Mouse (Mus musculus) forebrain, embryonic 12.5 days (tissue): ENCODE results near the gene Hs3st3b1. TPM values are rescaled to one million over a fixed set of nuclear protein-coding genes. Genes with fewer than 3 reads are reported as not detected.

Experiments
- ATAC-seq: fragments of 200-750 bp; cut with Nextera tagmentation; 2 replicates; pipeline ENCODE4 v1.8.0; 2017; ENCODE audit warnings: moderate TSS enrichment; ENCODE audit not compliant: low FRiP score
- H3K27ac ChIP-seq: fragments of 300-500 bp; sonication (generic); 2 replicates; pipeline ENCODE4 v1.5.1; 2016; ENCODE audit warnings: mild to moderate bottlenecking
- H3K27me3 ChIP-seq: fragments of 300-500 bp; sonication (generic); 2 replicates; pipeline ENCODE4 v1.6.1; 2016; ENCODE audit warnings: mild to moderate bottlenecking
- H3K36me3 ChIP-seq: fragments of 300-500 bp; sonication (generic); replicated peaks from 2 replicates; pipeline ENCODE4 v1.6.1; 2016; ENCODE audit warnings: mild to moderate bottlenecking
- H3K4me1 ChIP-seq: fragments of 300-500 bp; sonication (generic); 2 replicates; pipeline ENCODE4 v1.6.1; 2016
- H3K4me2 ChIP-seq: fragments of 300-500 bp; sonication (generic); 2 replicates; pipeline ENCODE4 v1.6.1; 2016; ENCODE audit warnings: mild to moderate bottlenecking, moderate library complexity
- H3K4me3 ChIP-seq: fragments of 300-500 bp; sonication (generic); replicated peaks from 2 replicates; pipeline ENCODE4 v1.5.1; 2016; ENCODE audit warnings: mild to moderate bottlenecking
- H3K9ac ChIP-seq: fragments of 300-500 bp; sonication (generic); 2 replicates; pipeline ENCODE4 v1.6.1; 2016; ENCODE audit warnings: mild to moderate bottlenecking
- H3K9me3 ChIP-seq: fragments of 300-500 bp; sonication (generic); 2 replicates; pipeline ENCODE4 v1.6.1; 2016
- WGBS: fragments of 180-500 bp; shearing (Covaris S2); methylation state at CpG from one replicate; pipeline ENCODE4 v1.1.7; 2016; 5-methylcytosine and 5-hydroxymethylcytosine counted together
- polyA plus RNA-seq: library from polyadenylated mRNA; unstranded; fragments of >200 nt; fragmentation: Nextera tagmentation; extraction: Ambion mirVana; gene quantifications from 2 replicates; pipeline ENCODE4 v1.2.1, GENCODE M21; 2016

Gene Hs3st3b1
- polyA plus RNA-seq, 1 experiment from 2014 or later: 8.8 TPM

DNA sequence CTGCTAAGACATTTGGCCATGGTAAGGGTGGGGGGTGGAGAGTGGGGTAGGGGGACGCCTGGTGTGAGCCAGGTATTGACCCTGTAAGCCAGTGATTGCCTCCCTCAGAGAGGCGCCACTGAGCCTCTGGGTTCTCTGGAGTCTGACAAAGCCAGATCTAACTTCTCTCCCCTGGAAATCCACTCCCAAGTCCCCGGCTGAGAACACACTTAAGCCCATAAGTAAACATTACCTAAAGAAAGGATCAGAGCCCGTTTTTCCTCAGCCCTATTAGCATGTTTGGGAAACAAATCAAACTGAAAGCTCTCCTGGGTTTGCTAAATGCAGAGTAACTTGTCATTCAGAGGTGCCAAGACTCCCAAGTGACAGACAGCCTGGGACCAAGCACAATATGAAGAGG, 17.3 kb downstream of the Hs3st3b1 start:
- Histone ChIP-seq H3K9me3 (no peaks in the 10 kb centered on the region), H3K4me2 (no peak overlapping the region), H3K9ac (no peak overlapping the region), H3K4me3 (no peak overlapping the region), H3K27ac (no peak overlapping the region), H3K4me1 (peaks cover 51% of the 10 kb centered on the region), H3K27me3 (peaks cover 45% of the 10 kb centered on the region), H3K36me3 (no peaks in the 10 kb centered on the region)
- WGBS: 18% methylated on average over 4 of the region's 4 CpGs
- no peak for ATAC-seq

DNA sequence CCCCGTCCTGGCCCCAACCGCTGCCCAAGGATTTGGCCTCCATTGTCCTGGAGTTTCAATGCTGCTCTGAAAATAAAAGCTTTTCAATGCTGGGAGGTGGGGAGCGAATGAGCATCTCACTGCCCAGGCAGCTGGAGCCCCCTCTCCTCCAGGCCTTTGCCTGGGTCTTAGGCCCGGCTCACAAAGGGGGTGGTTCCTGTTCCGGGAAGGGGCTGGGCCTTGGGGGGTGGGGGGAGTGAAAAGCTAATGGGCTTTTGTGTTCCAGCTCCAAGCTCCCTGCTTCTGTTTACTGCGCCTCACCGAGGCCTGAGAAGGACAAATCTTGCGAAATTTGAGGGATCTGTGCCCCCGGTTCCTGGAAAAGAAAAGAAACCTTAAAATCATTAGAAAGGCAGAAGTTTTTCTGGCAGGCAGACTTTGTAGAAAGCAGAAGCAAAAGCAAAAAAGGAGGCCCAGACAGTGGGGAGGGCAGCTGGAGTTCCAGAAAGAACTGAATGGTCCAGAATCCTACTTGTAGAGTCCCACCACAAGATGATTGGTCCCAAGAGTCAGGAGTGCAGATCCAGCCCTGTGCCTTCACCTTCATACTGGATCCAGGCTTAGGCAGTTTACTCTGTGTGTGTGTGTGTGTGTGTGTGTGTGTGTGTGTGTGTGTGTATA, 23.5 kb downstream of the Hs3st3b1 start:
- Histone ChIP-seq H3K9ac (no peak overlapping the region), H3K36me3 (no peaks in the 10 kb centered on the region), H3K9me3 (no peaks in the 10 kb centered on the region), H3K4me2 (no peak overlapping the region), H3K27ac (peak overlapping the region; percentile 71), H3K4me1 (peaks cover 60% of the 10 kb centered on the region), H3K27me3 (peaks cover 55% of the 10 kb centered on the region), H3K4me3 (no peak overlapping the region)
- ATAC-seq: peak; percentile 89
- WGBS: 3% methylated on average over 9 of the region's 9 CpGs

DNA sequence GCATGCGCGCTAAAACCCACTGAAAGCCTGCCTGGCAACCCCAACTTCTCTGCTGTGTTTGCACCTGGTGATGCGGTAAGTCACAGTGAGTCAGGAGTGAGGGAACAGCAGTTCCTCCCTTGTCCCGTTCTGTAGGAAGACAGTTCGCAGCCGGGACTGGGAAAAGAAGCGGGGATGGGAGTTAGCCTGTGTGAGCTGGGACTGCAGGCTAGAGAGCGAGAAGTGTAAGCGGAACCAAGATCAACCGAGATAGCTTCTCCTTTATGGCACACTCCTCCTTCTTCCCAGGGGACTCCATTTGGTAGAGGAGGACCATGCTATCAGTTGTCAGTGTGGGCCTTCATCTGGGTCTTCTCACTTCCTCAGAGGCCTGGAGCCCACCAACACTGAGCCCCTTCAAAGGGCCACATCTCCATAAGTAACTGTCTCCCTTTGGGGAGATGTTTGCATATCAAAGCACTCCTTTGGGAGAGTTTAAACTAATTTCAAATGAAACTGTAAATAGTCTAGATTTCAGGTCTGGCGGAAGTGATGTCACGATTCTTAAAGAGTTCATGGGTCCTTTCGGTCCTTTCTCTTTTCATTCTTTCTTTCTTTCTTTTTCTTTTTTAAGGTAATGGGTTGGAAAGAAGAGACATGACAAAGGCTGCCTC, 24.1 kb downstream of the Hs3st3b1 start:
- WGBS: 23% methylated on average over 13 of the region's 13 CpGs
- no peak overlapping the region for H3K4me3 ChIP-seq

DNA sequence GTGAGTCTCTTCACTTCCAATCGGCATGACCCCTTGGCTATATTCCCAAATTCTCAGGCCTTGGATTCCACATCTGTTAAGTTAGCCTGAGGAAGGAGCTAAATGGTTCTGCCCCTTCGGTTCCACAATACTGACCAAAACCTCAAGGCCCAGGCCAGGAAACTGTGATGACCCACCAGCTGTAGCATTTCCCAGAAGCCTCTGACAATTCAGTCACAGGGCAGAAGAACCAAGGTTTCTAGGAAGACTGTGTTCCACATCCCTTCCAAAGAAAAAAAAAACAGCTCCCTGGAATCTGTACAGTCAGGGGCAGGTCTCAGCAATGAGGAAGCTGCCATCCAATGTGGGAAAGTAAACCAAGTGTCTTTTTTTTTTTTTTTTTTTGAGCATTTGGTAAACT, 25.1 kb downstream of the Hs3st3b1 start:
- H3K9ac ChIP-seq: no peak overlapping the region
- no peak overlapping the region for H3K27ac ChIP-seq
- no peak for ATAC-seq
- H3K4me2 ChIP-seq: no peak overlapping the region
- WGBS: 91% methylated on average over 2 of the region's 2 CpGs
- H3K4me3 ChIP-seq: no peak overlapping the region
- H3K27me3 ChIP-seq: peaks cover 53% of the 10 kb centered on the region
- no peaks in the 10 kb centered on the region for H3K9me3 ChIP-seq
- H3K36me3 ChIP-seq: no peaks in the 10 kb centered on the region
- peaks cover 69% of the 10 kb centered on the region for H3K4me1 ChIP-seq

More for the DNA sequence above, 24.1 kb downstream of the Hs3st3b1 start:
- Histone ChIP-seq H3K27me3 (peaks cover 52% of the 10 kb centered on the region), H3K4me1 (peaks cover 66% of the 10 kb centered on the region), H3K9me3 (no peaks in the 10 kb centered on the region), H3K36me3 (no peaks in the 10 kb centered on the region), H3K9ac (no peak overlapping the region), H3K27ac (peak overlapping the region; percentile 71), H3K4me2 (no peak overlapping the region)
- ATAC-seq: no peak

DNA sequence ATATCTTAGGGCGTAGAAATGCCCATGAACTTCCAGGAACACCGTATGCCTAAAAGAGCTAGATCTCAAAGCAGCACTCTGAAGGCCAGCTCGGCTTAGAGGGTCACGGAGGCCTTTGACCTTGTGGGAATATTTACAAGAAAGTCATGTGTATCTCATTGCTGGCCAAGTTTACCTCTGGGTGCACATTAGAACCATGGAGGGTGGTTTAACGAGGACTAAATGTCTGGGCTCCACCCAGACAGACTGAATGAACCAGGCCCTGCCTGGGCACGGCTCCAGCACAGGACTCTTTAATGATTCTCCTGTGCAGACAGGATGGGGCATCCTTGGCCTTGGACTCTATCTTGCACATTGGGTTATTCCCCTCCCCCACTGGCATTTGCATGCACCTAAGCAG, 27.9 kb downstream of the Hs3st3b1 start:
- ATAC-seq: no peak
- H3K27me3 ChIP-seq: peaks cover 61% of the 10 kb centered on the region
- no peaks in the 10 kb centered on the region for H3K36me3 ChIP-seq
- peaks cover 42% of the 10 kb centered on the region for H3K4me1 ChIP-seq
- no peak overlapping the region for H3K27ac ChIP-seq
- H3K4me2 ChIP-seq: no peak overlapping the region
- no peak overlapping the region for H3K9ac ChIP-seq
- WGBS: 63% methylated on average over 6 of the region's 6 CpGs
- H3K9me3 ChIP-seq: no peaks in the 10 kb centered on the region
- no peak overlapping the region for H3K4me3 ChIP-seq

DNA sequence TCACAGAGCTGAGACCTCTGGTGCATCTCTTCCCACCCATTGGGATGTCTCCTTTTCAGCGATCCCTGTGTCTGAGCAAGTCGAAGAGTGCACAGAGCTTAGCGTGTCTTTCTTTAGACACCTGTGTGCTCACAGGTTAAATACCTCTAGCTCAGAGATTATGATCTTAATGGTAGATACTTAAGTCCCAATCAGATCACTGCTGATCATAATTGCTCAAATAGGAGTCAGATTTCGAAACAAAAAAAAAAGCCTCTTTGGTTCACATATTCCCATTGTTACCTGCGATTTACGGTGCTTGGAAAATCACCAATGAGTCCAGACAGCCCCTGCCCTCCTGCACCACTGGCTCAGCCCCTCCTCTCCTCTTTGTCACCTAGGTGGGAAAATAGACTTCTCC, 28.5 kb downstream of the Hs3st3b1 start:
- Histone ChIP-seq H3K36me3 (no peaks in the 10 kb centered on the region), H3K4me3 (no peak overlapping the region), H3K4me2 (no peak overlapping the region), H3K27ac (no peak overlapping the region), H3K27me3 (peaks cover 64% of the 10 kb centered on the region), H3K4me1 (peaks cover 36% of the 10 kb centered on the region), H3K9me3 (no peaks in the 10 kb centered on the region), H3K9ac (no peak overlapping the region)
- ATAC-seq: no peak
- WGBS: 51% methylated on average over 6 of the region's 6 CpGs

DNA sequence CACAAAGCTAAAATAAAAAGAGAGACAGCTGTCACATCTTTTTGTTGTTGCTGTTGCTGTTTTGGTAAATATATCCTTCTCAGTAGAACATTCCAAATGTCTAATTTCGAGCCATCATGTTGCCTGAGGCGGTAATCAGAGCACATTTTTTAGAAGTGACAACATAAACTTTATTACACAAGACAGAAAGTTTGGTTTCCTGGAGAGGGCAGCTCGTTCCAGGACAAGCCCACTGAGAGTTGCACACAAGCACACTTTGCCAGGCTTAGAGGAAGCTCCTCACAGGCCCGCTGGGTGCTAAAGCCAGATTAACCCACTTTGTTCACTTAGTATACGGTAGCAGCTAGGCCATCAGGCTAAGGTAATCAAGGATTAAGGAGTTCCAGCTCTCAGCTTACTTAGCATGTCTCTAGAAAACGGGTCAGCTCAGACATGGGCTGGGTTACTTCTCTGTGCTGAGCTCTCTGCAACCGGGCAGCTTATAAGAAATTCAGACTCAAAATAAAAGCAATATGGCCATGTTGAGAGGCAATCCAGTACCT, 30.5 kb downstream of the Hs3st3b1 start:
- Histone ChIP-seq H3K4me1 (peaks cover 24% of the 10 kb centered on the region), H3K4me2 (no peak overlapping the region), H3K9me3 (no peaks in the 10 kb centered on the region), H3K27ac (no peak overlapping the region), H3K27me3 (peaks cover 71% of the 10 kb centered on the region), H3K36me3 (no peaks in the 10 kb centered on the region), H3K9ac (no peak overlapping the region), H3K4me3 (no peak overlapping the region)
- WGBS: 47% methylated on average over 7 of the region's 7 CpGs
- ATAC-seq: no peak

DNA sequence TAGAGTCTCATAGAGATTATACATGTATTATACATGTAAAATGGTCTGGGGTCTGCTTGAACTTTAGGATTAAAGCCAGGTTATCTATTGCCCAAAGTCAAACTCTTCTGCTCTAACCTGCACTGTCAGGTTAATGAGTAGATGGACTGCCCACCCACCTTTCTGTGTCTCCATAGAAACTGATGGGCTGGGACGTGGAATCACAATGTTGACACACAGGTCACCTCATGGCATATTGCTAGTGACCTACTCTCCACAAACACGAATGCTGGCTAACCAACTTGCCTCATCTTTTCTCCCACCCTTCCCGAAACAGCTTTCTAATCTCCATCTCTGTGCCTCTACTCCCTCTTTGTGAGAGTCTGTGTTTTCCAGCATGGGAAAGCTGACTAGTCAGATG, 38.7 kb downstream of the Hs3st3b1 start:
- Histone ChIP-seq H3K9me3 (no peaks in the 10 kb centered on the region), H3K36me3 (no peaks in the 10 kb centered on the region), H3K4me3 (no peak overlapping the region), H3K4me2 (no peak overlapping the region), H3K9ac (no peak overlapping the region), H3K4me1 (no peaks in the 10 kb centered on the region; the same call in 1 of the 2 replicates), H3K27ac (no peak overlapping the region), H3K27me3 (peaks cover 10% of the 10 kb centered on the region)
- ATAC-seq: no peak
- WGBS: 85% methylated on average over 3 of the region's 3 CpGs

DNA sequence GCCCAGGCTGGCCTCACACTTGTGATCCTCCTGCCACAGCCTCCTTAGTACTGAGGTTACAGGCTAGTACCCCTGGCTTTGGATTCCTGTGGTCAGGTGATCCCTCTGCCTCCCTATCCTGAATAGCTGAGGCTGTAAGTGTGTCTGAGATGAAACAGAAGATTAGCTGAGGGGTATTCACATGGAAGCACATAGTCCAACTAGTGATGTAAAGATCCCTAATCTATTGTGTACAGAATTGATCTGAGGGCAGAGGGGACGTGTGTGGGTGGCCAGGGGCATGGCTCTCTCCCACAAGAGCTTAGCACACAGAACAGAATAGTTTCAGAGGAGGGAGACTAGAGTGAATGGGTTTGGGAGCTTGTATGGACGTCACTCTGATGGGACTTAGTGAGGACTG, 41.8 kb downstream of the Hs3st3b1 start:
- no peaks in the 10 kb centered on the region for H3K9me3 ChIP-seq
- H3K4me3 ChIP-seq: no peak overlapping the region
- H3K27me3 ChIP-seq: no peaks in the 10 kb centered on the region
- no peak overlapping the region for H3K4me2 ChIP-seq
- WGBS: 34% methylated on average over 2 of the region's 2 CpGs
- H3K9ac ChIP-seq: no peak overlapping the region
- no peak for ATAC-seq
- no peak overlapping the region for H3K27ac ChIP-seq
- H3K36me3 ChIP-seq: no peaks in the 10 kb centered on the region
- no peaks in the 10 kb centered on the region for H3K4me1 ChIP-seq

DNA sequence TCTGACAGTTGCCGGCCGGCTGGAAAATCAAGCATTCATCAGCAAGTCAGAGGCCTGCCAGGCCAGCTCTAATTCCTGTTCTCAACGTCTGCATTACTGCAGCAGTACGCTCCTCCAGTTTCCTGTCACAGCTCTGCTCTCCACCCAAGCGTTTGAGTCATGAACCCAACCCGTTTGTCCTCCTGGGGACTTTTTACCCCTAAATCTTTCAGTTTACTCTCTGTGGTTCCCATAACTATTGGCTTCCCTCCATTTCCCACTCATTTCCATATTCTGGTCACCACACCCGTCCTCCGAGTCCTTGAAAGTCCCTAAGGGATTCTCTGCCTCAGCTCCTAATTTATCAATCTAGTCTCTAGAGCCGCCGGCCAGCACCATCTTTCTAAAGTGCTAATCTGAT, 42.8 kb downstream of the Hs3st3b1 start:
- ATAC-seq: no peak
- no peak overlapping the region for H3K9ac ChIP-seq
- no peaks in the 10 kb centered on the region for H3K27me3 ChIP-seq
- no peaks in the 10 kb centered on the region for H3K9me3 ChIP-seq
- WGBS: 85% methylated on average over 10 of the region's 10 CpGs
- H3K4me1 ChIP-seq: no peaks in the 10 kb centered on the region
- no peak overlapping the region for H3K4me2 ChIP-seq
- H3K4me3 ChIP-seq: no peak overlapping the region
- H3K36me3 ChIP-seq: no peaks in the 10 kb centered on the region
- no peak overlapping the region for H3K27ac ChIP-seq

DNA sequence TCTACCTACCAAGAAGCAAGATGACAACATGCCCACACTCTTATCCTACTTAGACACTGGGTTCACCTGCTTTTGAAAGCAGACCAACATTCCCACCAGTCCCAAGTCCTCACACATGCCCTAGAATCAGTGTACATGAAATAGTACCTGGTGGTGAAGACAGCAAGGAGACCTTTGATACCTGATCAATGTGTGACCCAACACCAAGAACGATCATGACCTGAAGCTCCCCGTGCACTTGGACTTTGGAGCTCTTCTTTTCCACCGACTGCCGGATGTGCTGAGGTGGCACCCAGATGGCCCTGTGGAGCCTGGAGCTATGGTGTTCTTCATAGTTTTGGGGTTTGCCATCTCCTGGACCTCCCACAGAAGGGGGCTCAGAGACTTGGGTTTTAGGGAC, 43.5 kb downstream of the Hs3st3b1 start:
- H3K4me1 ChIP-seq: no peaks in the 10 kb centered on the region
- no peak overlapping the region for H3K9ac ChIP-seq
- no peaks in the 10 kb centered on the region for H3K27me3 ChIP-seq
- no peaks in the 10 kb centered on the region for H3K36me3 ChIP-seq
- H3K4me3 ChIP-seq: no peak overlapping the region
- no peak overlapping the region for H3K27ac ChIP-seq
- H3K4me2 ChIP-seq: no peak overlapping the region
- WGBS: 95% methylated on average over 4 of the region's 4 CpGs
- no peak for ATAC-seq
- no peaks in the 10 kb centered on the region for H3K9me3 ChIP-seq

DNA sequence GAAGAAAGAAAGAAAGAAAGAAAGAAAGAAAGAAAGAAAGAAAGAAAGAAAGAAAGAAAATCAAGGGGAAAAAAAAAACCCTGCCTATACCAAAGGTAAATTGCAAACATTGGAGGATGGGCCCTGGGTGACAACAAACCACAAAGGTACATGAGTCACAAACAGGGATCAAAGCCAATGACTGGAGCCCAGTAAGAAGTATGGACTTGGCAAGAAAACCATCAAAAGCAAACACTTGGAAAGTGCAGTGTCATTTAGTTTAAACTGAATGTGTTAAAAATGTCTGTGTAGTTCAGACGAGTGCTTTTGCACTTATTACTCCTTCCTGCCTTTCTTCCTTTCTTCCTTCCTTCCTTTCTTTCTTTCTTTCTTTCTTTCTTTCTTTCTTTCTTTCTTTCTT, 59.3 kb downstream of the Hs3st3b1 start:
- Histone ChIP-seq H3K36me3 (no peaks in the 10 kb centered on the region), H3K9me3 (no peaks in the 10 kb centered on the region), H3K4me3 (no peak overlapping the region), H3K27ac (no peak overlapping the region), H3K4me2 (no peak overlapping the region), H3K27me3 (peaks cover 4% of the 10 kb centered on the region; the same call in 1 of the 2 replicates), H3K9ac (no peak overlapping the region), H3K4me1 (no peaks in the 10 kb centered on the region)
- 77% methylated on average over 1 of the region's 1 CpGs for WGBS
- no peak for ATAC-seq

DNA sequence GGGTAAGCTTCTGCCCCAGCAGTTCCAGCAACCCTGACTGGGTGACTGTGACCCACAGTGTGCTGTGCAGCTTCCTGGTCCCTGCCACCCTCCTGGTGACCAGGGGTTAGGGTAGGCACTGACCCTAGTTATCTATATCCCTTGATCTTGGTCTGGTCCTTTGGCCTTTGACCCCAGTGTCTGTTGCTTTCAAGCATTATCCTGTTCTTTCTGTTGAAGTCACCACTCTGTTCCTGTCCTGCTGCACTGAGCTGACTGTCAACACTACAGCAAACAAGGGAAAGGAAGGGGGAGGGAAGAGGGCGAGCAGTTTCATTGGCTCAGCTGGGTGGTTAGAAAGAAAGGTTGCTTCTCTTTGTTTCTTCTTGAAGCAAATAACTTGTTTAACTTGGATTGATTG, 60.1 kb downstream of the Hs3st3b1 start:
- H3K9me3 ChIP-seq: no peaks in the 10 kb centered on the region
- peaks cover 4% of the 10 kb centered on the region; the same call in 1 of the 2 replicates for H3K27me3 ChIP-seq
- WGBS: 17% methylated on average over 1 of the region's 1 CpGs
- no peak for ATAC-seq
- H3K36me3 ChIP-seq: no peaks in the 10 kb centered on the region
- no peak overlapping the region for H3K27ac ChIP-seq
- H3K9ac ChIP-seq: no peak overlapping the region
- H3K4me1 ChIP-seq: no peaks in the 10 kb centered on the region
- H3K4me2 ChIP-seq: no peak overlapping the region
- H3K4me3 ChIP-seq: no peak overlapping the region
